Comparison of ENCODE assay signal across 28 mouse cellular contexts in the genomic region with DNA sequence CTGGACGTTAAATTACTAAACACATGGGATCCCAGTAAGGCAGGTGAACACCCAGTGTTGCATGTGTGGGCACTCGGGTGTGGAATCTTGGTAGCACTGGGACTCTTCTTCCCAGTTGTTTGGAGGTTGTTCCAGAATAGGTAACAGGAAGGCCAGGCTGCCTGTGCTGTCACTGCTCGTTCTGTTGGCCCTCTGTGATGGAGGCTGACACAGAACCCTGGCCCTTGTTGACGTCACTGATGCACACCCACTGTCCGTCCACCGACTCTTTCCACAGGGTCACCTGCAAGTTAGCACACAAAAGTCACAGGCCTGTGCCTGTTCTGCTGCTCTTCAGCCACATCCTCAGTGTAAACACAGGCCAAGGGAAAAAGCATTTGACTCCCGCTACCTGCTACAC. TPM values are rescaled to one million over a fixed set of nuclear protein-coding genes. Genes with fewer than 3 reads are reported as not detected.
A peak's percentile ranks its signal among the peaks of the same experiment; 100 is the strongest.
DNase-seq lines count a peak whose midpoint lies in the region; ATAC-seq and TF ChIP-seq lines count a peak whose summit lies in the region.
"Had no signal": no experiment of that assay in that cellular context is flagged by ENCODE, and none has a peak within 500 bp of the region (broad histone marks: within the 10 kb centered on the region; RNA-seq: fewer than 3 reads in every experiment).

No protein-coding gene starts in this region.

- ATAC-seq in neutrophil, adult 5-6 weeks (ENCODE audit: extremely low read depth, insufficient number of reproducible peaks, low FRiP score, poor library complexity, severe bottlenecking): peak; percentile 9; the same call in 1 of the 2 replicates
- ATAC-seq: activated CD4-positive, CD25-positive, alpha-beta regulatory T cell, adult 4 months; CD4-positive, CD25-positive, alpha-beta regulatory T cell, adult 4 months; forebrain, embryonic 14.5 days; forebrain, embryonic 16.5 days; Patski had no signal

- no peaks in the 10 kb centered on the region for H3K4me1 ChIP-seq in cortical plate, adult 2 months (ENCODE audit: control insufficient read depth, insufficient read depth, low read length)
- H3K4me1 ChIP-seq: embryonic facial prominence, embryonic 13.5 days; embryonic facial prominence, embryonic 15.5 days; forebrain, embryonic 10.5 days; forebrain, embryonic 12.5 days had no signal

- peak; percentile 79 for DNase-seq in heart, adult 11 months
- no peak for DNase-seq in heart, postnatal 4 days
- no peak for DNase-seq in adrenal gland, postnatal 10 days
- DNase-seq: adrenal gland, adult 8-10 months; adrenal gland, postnatal 25 days; B cell, adult 2 months; cerebellum, adult 11 months; cerebellum, adult 18-20 months; cerebellum, adult 8-10 months; cerebellum, postnatal 10 days; cerebellum, postnatal 25 days; embryo, embryonic 11 days had no signal

- no peak overlapping the region for H3K4me3 ChIP-seq in cortical plate, adult 2 months (ENCODE audit: insufficient read depth, low read length)
- H3K4me3 ChIP-seq: embryonic facial prominence, embryonic 13.5 days; embryonic facial prominence, embryonic 15.5 days; erythroblast, embryonic 14.5 days; forebrain, embryonic 10.5 days; forebrain, embryonic 12.5 days had no signal

- TF ChIP-seq CTCF in cortical plate, adult 2 months (IDR thresholded peaks at IDR 0.05; ENCODE audit: extremely low read depth, insufficient read depth, low read length): no peak

- TF ChIP-seq POLR2A in cortical plate, adult 2 months (IDR thresholded peaks at IDR 0.05; ENCODE audit: extremely low read depth, insufficient read depth, low read length): peak; percentile 25; the same call in 1 of the 2 replicates

- no peak overlapping the region for H3K27ac ChIP-seq in cortical plate, adult 2 months (ENCODE audit: insufficient read depth, low read length)
- H3K27ac ChIP-seq: embryonic facial prominence, embryonic 13.5 days; embryonic facial prominence, embryonic 15.5 days; forebrain, embryonic 10.5 days; forebrain, embryonic 12.5 days had no signal

RNA-seq across cellular contexts. Expression of a gene that starts 8.5 kb away (rescaled TPM):
- total RNA-seq in heart, postnatal 4 days (2021): not detected
- polyA plus RNA-seq in cortical plate, adult 2 months (2012; rRNA removed): 0.15 and 0.40 TPM in 2 replicates
- 0.74 TPM in 1 of 2 replicates, not detected in the other for total RNA-seq in neutrophil, adult 5-6 weeks (2017)
- total RNA-seq in adrenal gland, postnatal 10 days (2021): not detected
- total RNA-seq: adrenal gland, adult 18-20 months; adrenal gland, postnatal 25 days; CH12.LX; G1E had no signal
- polyA plus RNA-seq: activated CD4-positive, CD25-positive, alpha-beta regulatory T cell, adult 4 months; CD4-positive, CD25-positive, alpha-beta regulatory T cell, adult 4 months; embryonic facial prominence, embryonic 11.5 days; erythroblast, embryonic 14.5 days; forebrain, embryonic 10.5 days; G1E had no signal

RNA-seq across cellular contexts. Expression of a gene that starts 12.4 kb away (rescaled TPM):
- 100 to 1,000 TPM; 123 to 125 TPM for total RNA-seq in heart, postnatal 4 days (2021)
- 105 TPM in 2 replicates for polyA plus RNA-seq in cortical plate, adult 2 months (2012; rRNA removed)
- 67.4 and 82.3 TPM in 2 replicates for total RNA-seq in neutrophil, adult 5-6 weeks (2017)
- total RNA-seq in adrenal gland, postnatal 10 days (2021): 100 to 1,000 TPM; 103 to 113 TPM

RNA-seq across cellular contexts. Expression of a gene that starts 31.3 kb away (rescaled TPM):
- total RNA-seq in heart, postnatal 4 days (2021): 10 to 100 TPM; 76.2 to 80.7 TPM
- polyA plus RNA-seq in cortical plate, adult 2 months (2012; rRNA removed): 28.4 and 28.8 TPM in 2 replicates
- 125 and 154 TPM in 2 replicates for total RNA-seq in neutrophil, adult 5-6 weeks (2017)
- total RNA-seq in adrenal gland, postnatal 10 days (2021): 10 to 100 TPM; 53.5 to 58.7 TPM
